Mouse (Mus musculus) stomach, postnatal 0 days (tissue): ENCODE measurements at regions not wholly inside any gene's neighbourhood (a gene's known extent, or its start where the extent isn't known, plus 50 kb on each side); places are given as distances from the start of the nearest gene placed in this dataset.

Experiments
- CTCF ChIP-seq: IDR thresholded peaks from 2 replicates; pipeline ENCODE4 v1.5.1; 2016; ENCODE audit warnings: antibody characterized with exemption, low read depth, mild to moderate bottlenecking, moderate library complexity
- EP300 ChIP-seq: optimal IDR thresholded peaks from 2 replicates; pipeline ENCODE3; 2016; ENCODE audit warnings: antibody characterized with exemption

DNA sequence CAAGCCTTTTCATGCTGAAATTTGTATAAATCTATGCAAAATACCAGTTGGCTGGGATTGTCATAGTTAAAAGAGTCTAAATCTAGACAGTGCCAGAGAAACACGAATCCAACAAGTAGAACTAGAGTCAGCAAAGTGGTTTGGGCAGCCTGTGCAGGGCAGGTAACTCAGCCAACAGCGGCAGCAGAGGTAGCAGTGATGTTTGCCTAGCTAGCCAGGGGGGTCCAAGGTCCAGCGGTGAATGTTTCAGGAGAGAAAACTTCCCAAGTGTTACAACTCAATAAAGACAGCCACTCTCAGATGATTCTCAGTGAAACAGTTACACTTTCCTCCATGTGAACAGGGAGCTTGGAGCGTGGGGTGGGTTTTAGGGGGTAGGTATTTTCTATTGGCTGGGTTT is 259.2 kb upstream of the Tank start:
- TF ChIP-seq CTCF (no peak), EP300 (no peak)
